Mouse (Mus musculus) kidney, adult 11 months (tissue): ENCODE data around the gene Tcl1b1.
"Not testable (repeated sequence)": the region's sequence is repeated elsewhere in the genome, so short reads cannot be mapped to it uniquely, and the experiment has no call there.

ENCODE experiments used
- DNase-seq: peaks from one replicate; pipeline ENCODE4 v3.0.0; 2022

The Tcl1b1 gene

GRCm38 (mm10) chr12:105159390-105159789 lies at the start of gene Tcl1b1:
Gene Tcl1b1, plus strand, starts transcription at chr12:105159690.
- no peak for DNase-seq

DNA sequence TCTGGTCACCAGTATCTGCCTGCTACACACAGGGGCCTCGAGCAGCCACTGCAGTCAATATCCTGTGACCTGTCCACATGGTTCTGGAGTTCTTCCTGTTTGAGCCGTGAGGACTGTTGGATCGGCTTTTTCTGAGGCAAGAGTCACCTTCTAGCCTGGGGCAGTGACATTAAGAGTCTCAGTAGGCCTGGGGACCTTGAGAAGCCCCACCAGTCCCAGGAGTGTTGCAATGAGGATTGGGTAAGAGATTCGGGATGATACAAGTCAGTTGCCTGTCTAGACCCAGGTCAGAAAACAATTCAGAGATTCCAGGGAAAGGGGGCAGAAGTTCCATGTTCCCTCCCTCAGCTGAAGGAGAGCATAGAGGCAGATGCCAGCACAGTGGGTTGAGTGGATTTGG lies 49.7 kb upstream of the Tcl1b1 start:
- no peak for DNase-seq

DNA sequence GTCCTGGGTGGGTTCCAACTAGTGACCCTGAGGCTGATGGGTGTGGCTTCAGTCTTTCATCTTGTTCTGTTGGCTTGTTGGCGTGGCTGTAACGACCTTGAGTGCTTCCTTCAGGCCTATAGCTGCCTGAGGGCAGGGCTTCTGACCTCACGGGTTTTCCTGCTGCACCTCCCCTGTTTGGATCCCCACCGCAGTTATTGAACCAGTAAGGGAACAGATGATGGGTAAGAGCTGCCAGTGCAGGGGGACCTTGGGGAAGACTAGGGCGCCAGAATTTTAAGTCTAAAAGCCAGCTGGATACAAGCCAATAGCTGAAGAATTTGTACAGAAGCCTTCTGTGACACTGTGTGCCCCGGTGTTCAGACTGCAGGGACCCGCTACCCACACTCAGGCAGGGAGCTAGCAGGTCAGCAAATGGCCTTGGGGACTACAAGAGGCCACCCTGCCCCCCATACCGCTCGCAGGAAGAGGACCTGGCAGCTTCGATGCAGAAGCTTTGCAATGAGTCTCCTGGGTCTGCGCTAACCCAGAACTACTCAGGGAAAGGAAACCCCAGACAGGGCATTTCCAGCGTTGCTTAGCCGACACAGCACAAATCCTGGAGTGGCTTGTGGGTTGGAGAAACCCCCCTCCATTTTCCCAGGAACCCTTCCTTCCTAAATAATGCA lies 47.0 kb upstream of the Tcl1b1 start:
- no peak for DNase-seq

DNA sequence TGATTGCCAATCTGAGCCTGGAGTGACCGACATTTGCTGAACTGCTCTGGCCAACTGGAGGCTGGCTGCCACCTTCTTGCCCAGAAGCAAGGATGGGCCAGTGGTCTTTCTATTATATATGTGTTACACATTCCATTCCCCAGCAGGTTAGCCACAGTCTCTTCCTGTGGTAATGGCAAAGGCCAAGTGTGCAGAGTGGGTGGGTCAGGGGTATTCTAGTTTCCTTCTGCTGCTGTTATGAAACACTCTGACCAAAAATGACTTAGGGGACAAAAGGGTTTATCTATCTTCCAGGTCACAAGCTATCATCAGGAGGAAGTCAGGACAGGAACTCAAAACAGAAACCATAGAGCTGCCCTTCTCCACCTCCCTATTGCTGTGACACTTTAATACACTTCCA lies 42.8 kb upstream of the Tcl1b1 start:
- DNase-seq, result no peak

- DNase-seq, result no peak
Observed at GRCm38 (mm10) chr12:105125362-105125761, 34.1 kb upstream of the Tcl1b1 start.

GRCm38 (mm10) chr12:105126516-105126915 lies 33.0 kb upstream of the Tcl1b1 start:
- DNase-seq, result no peak

GRCm38 (mm10) chr12:105127607-105128006 lies 31.9 kb upstream of the Tcl1b1 start:
- DNase-seq, result no peak

DNA sequence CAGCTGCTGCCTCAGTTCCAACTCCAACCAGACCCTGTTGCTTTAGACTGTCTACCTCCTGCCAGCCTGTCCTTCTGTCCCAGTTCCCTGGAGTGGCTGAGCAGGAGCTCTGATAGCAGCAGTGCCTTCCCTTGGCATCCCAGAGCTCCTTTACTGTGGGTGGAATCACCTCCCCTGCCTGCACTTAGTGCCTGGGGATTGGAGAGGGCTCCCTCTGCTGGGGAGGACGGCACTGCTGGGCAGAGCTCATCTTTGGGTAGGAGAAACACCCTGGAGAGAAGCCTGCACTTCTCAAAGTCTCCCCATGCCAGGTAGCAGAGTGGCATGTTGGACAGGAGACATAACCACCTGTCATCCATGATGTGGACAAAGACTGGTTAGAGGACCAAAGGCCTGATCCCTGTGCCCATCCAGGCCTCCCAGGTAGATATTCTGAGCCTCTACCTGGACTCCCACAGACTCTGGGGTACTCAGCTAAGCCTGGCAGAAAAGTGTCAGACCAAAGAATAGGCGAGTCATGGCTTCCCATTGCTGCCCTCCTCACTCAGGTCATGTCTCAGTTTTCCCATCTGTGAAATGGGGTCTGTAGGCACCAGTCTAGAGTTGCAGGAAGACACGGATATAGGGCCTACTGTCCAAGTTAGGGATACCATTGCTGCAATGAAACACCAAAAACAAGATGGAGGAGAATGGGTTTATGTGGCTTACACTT lies 29.8 kb upstream of the Tcl1b1 start:
- not testable (repeated sequence) for DNase-seq

- DNase-seq, result not testable (repeated sequence)
Observed at GRCm38 (mm10) chr12:105134167-105134566, 25.3 kb upstream of the Tcl1b1 start.

GRCm38 (mm10) chr12:105134826-105135225 lies 24.7 kb upstream of the Tcl1b1 start:
- not testable (repeated sequence) for DNase-seq

GRCm38 (mm10) chr12:105137729-105138128 lies 21.8 kb upstream of the Tcl1b1 start:
- DNase-seq, result not testable (repeated sequence)

- no peak for DNase-seq
Observed at GRCm38 (mm10) chr12:105143096-105143495, 16.4 kb upstream of the Tcl1b1 start.

- DNase-seq, result not testable (repeated sequence)
Observed at GRCm38 (mm10) chr12:105144928-105145327, 14.6 kb upstream of the Tcl1b1 start.

GRCm38 (mm10) chr12:105145714-105146113 lies 13.8 kb upstream of the Tcl1b1 start, which contains the start of gene Tcl1b2:
Gene Tcl1b2, plus strand, starts transcription at chr12:105146014.
- no peak for DNase-seq

- not testable (repeated sequence) for DNase-seq
Observed at GRCm38 (mm10) chr12:105155286-105155685, 4.2 kb upstream of the Tcl1b1 start.

DNA sequence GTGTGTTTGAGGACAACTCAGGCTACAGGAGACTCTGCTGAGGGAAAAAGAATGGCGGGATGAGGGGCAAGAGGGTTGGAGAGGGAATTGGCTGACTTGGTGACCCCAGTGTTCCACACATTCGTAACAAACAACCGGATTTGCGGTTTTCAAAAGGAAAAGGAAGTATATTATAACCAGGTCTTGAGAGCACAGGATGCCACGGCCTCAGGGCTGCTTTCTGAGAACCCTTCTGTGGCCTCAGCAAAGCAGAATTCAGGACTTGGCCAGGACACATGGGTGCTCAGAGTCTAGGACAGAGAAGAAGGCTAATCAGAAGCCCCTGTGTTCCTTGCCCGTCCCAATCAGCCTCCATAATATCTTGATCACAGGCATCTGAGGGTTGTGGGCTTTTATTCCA lies 648 bp upstream of the Tcl1b1 start:
- no peak for DNase-seq

DNA sequence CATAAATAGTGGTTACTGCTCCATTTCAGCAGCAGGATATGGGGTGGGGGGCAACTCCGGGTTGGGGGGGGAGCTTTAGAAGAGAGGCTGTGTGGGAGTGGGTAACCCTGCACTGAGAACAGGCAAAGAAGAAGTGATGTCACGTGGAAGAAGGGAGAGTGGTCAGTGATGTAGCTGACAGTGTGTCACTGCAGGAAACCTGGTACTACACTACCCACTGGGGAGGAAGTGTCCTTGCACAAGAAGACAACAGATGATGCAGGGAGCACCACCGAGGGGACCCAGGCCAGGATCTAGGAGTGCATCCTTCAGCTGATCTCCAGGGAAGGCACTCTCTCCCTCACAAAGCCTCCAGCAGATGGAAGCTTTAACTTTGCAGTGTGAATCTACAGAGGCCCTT lies 7.2 kb downstream of the Tcl1b1 start:
- no peak for DNase-seq

DNA sequence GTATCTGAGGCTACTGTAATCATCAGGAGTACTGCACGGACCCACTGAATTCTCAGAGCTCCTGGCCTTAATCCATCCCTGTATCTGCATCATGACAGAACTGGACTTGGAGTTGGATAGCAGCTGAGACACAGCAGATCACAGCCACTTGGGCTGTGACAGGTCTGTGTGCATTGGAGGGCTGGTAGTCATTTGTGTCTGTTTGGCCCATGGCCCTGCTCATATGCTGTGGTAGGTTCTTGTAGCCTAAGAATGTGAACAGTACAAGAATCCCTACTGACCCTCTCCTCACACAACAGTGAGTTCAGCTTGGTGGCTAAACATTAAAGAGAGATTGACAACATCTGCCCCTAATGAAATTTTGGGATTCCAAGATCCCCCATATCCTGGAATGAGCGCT lies 13.9 kb downstream of the Tcl1b1 start:
- no peak for DNase-seq

- DNase-seq, result peak; percentile 22
Observed at GRCm38 (mm10) chr12:105174318-105174717, 14.8 kb downstream of the Tcl1b1 start.

GRCm38 (mm10) chr12:105176044-105176443 lies 16.6 kb downstream of the Tcl1b1 start, which contains the start of gene Tcl1b5:
Gene Tcl1b5, plus strand, starts transcription at chr12:105176344.
- DNase-seq, result not testable (repeated sequence)

DNA sequence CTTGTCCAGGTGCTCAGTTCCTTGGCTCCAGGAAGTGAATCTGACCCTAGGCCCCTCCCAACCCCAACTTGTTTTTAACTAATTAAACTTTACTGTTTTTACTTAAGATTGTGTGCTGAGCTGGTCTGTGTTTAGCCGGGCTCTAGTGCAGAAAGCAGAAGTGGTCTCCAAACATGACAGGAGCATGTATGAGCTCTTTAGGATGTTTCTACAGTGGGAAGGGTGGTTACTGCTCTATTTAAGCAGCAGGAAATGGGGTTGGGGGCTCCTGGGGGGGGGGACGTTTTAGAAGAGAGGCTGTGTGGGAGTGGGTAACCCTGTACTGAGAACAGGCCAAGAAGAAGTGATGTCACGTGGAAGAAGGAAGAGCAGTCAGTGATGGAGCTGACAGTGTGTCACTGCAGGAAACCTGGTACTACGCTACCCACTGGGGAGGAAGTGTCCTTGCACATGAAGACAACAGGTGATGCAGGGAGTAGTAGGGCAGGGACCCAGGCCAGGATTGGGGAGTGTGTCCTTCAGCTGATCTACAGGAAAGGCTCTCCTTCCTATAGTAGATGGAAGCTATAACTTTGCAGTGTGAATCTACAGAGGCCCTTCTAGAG lies 21.7 kb downstream of the Tcl1b1 start:
- not testable (repeated sequence) for DNase-seq

GRCm38 (mm10) chr12:105188980-105189379 lies 29.5 kb downstream of the Tcl1b1 start:
- DNase-seq, result not testable (repeated sequence)

DNA sequence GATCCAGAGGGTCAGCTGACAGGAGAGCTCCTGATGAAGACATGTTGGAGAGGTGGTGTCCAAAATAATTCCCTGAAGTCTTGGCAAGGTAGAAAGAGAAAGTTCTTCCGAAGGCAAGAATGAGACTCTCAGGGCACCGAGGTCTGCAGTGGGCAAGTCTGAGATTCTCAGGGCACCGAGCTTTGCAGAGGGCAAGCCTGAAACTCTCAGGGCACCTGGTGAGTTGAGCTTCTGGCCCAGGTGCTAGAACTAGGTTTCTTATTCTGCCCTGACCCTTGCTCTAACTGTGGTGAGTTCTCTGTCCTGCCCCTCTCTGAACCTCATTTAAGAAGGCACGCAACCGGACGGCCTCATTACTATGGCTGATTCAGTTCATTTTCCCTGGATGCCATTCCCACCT lies 31.3 kb downstream of the Tcl1b1 start, which contains the start of gene Tcl1b3:
TSS of gene Tcl1b3 (plus strand) at position 301 of the 400 bp plus-strand sequence.
- not testable (repeated sequence) for DNase-seq
